18 mouse cellular contexts compared by ENCODE assay signal in genomic region chr7:116882268-116882964, GRCm38 (mm10).
DNase-seq lines count a peak whose midpoint lies in the region; ATAC-seq and TF ChIP-seq lines count a peak whose summit lies in the region.
"Had no signal": no experiment of that assay in that cellular context is flagged by ENCODE, and none has a peak within 500 bp of the region (broad histone marks: within the 10 kb centered on the region; RNA-seq: fewer than 3 reads in every experiment).

No protein-coding gene starts in this region.

- no peaks in the 10 kb centered on the region for H3K9me3 ChIP-seq in neural tube, embryonic 12.5 days
- H3K9me3 ChIP-seq: embryonic facial prominence, embryonic 15.5 days; heart, embryonic 13.5 days; limb, embryonic 13.5 days; liver, embryonic 15.5 days had no signal

- no peak overlapping the region for H3K4me2 ChIP-seq in neural tube, embryonic 12.5 days (replicated peaks)
- H3K4me2 ChIP-seq: embryonic facial prominence, embryonic 15.5 days; heart, embryonic 13.5 days; limb, embryonic 13.5 days; liver, embryonic 15.5 days had no signal

- intact Hi-C loops in gastrocnemius, adult 2 months (cut with DNase I), result no loop called here

- DNase-seq in gastrocnemius, adult 2 months, result peak; percentile 18
- no peak for DNase-seq in gastrocnemius, adult 8-10 months (ENCODE audit: low spot score in 2 of 2)
- peak; percentile 40 for DNase-seq in forelimb bud, embryonic 11.5 days (ENCODE audit: low read depth, low spot score)
- peak; percentile 63 for DNase-seq in kidney, postnatal 10 days
- no peak for DNase-seq in spleen, postnatal 10 days (ENCODE audit: low spot score in 2 of 2)
- DNase-seq in layer of hippocampus, postnatal 10 days (ENCODE audit: low spot score in 2 of 2), result no peak
- DNase-seq: adrenal gland, postnatal 10 days; cerebellum, adult 11 months; cerebellum, postnatal 25 days; lung, postnatal 10 days had no signal

- H3K27ac ChIP-seq in gastrocnemius, adult 2 months, result no peak overlapping the region
- no peak overlapping the region for H3K27ac ChIP-seq in neural tube, embryonic 12.5 days
- H3K27ac ChIP-seq: embryonic facial prominence, embryonic 15.5 days; heart, embryonic 13.5 days; layer of hippocampus, adult 2 months; limb, embryonic 13.5 days; liver, embryonic 15.5 days had no signal

- H3K27me3 ChIP-seq in neural tube, embryonic 12.5 days (replicated peaks), result no peaks in the 10 kb centered on the region
- H3K27me3 ChIP-seq: embryonic facial prominence, embryonic 15.5 days; heart, embryonic 13.5 days; limb, embryonic 13.5 days; liver, embryonic 15.5 days; megakaryocyte, embryonic 14.5 days had no signal

- H3K4me1 ChIP-seq in neural tube, embryonic 12.5 days, result peaks cover 9% of the 10 kb centered on the region; the same call in 1 of the 2 replicates
- H3K4me1 ChIP-seq: embryonic facial prominence, embryonic 15.5 days; heart, embryonic 13.5 days; liver, embryonic 15.5 days; megakaryocyte, embryonic 14.5 days had no signal

- H3K4me3 ChIP-seq in gastrocnemius, adult 2 months, result no peak overlapping the region
- H3K4me3 ChIP-seq in neural tube, embryonic 12.5 days, result no peak overlapping the region
- H3K4me3 ChIP-seq: embryonic facial prominence, embryonic 15.5 days; heart, embryonic 13.5 days; layer of hippocampus, adult 2 months; limb, embryonic 13.5 days; liver, embryonic 15.5 days; megakaryocyte, embryonic 14.5 days had no signal

- TF ChIP-seq CTCF in gastrocnemius, adult 2 months (IDR thresholded peaks at IDR 0.05), result no peak

- peak; percentile 70 for ATAC-seq in neural tube, embryonic 12.5 days (ENCODE audit: low FRiP score, low read depth)
- no peak for ATAC-seq in megakaryocyte-erythroid progenitor cell, adult 5-6 weeks (replicated peaks; ENCODE audit: low FRiP score, low TSS enrichment, poor library complexity, severe bottlenecking)

- H3K36me3 ChIP-seq in neural tube, embryonic 12.5 days, result no peaks in the 10 kb centered on the region
- H3K36me3 ChIP-seq: embryonic facial prominence, embryonic 15.5 days; heart, embryonic 13.5 days; limb, embryonic 13.5 days; liver, embryonic 15.5 days had no signal

- 38% methylated on average over 5 of the region's 5 CpGs for WGBS in neural tube, embryonic 12.5 days

- H3K9ac ChIP-seq in neural tube, embryonic 12.5 days, result no peak overlapping the region
- H3K9ac ChIP-seq: embryonic facial prominence, embryonic 15.5 days; heart, embryonic 13.5 days; limb, embryonic 13.5 days; liver, embryonic 15.5 days had no signal

Comparison
In these comparisons a context has a peak if more than half of its experiments do, and no peak if none do; other contexts are left out.
1. DNase-seq: peak in gastrocnemius, adult 2 months (single experiment), forelimb bud, embryonic 11.5 days (single experiment) and kidney, postnatal 10 days (single experiment); none in gastrocnemius, adult 8-10 months (0 of 2), spleen, postnatal 10 days (0 of 2) and layer of hippocampus, postnatal 10 days (0 of 2).